Mouse (Mus musculus) lung, adult 2 months (tissue): ENCODE measurements around the gene Orai1.

Experiments used
- CTCF ChIP-seq: fragments of 200-500 bp; IDR thresholded peaks from 2 replicates; pipeline ENCODE4 v1.5.1; 2011; ENCODE audit warnings: mild to moderate bottlenecking, low read length, control low read depth; ENCODE audit not compliant: insufficient read depth
- POLR2A ChIP-seq: fragments of 200-500 bp; IDR thresholded peaks from 2 replicates; pipeline ENCODE4 v1.6.1; 2011; ENCODE audit warnings: low read depth, mild to moderate bottlenecking, control low read depth, low read length, borderline replicate concordance; ENCODE audit errors: extremely low read depth

DNA sequence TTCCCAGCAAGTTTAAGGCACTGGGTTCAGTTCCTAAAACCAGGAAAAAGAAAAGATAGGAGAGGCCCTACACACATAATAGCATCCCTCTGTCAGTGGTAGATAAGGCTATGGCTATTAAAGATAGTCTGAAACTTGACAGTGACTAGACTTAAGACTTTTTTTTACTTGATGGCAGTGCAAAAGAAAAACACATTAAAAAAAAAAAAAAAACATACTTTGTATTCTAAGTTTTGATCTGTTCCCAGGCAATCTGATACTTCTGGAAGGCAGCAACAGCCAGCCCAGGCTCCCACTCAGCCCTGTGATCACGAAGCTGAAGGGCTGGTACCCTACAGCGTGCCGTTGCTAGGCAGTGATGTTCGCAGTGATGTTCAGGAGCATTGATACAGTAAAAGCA lies 43.4 kb upstream of the Orai1 start:
- TF ChIP-seq POLR2A (no peak), CTCF (no peak)
